Mouse (Mus musculus): ENCODE measurements around the gene Brd1. TPM values are rescaled to one million over a fixed set of nuclear protein-coding genes. Genes with fewer than 3 reads are reported as not detected.
A peak's percentile ranks its signal among the peaks of the same experiment; 100 is the strongest.
"Not testable (repeated sequence)": the region's sequence is repeated elsewhere in the genome, so short reads cannot be mapped to it uniquely, and the experiment has no call there.

Gene Brd1
- polyA plus RNA-seq, 1 experiment: 35.8 TPM

DNA sequence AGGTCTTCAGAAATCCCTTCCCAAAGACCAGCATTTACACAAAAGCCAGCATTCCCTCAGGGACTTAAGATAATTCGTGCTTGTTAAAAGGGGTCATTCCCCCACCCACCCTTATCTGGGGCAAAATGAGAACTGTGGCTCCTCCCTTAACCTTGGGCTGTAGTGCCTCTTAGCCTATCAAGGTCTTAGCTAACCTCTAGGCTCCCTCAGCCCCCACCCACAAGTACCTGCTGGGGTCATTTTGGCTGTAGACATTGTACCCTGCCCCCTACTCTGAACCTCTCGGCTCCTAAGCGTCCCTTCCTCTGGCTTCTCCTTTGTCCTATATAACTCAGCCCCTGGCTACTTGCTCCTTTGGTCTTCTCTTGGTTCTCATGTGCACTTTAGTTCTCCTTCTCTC is 11.9 kb upstream of the Brd1 start:
- Histone ChIP-seq H3K4me1 (replicated peaks; ENCODE audit: control insufficient read depth, insufficient read depth, low read length) (peaks cover 9% of the 10 kb centered on the region), H3K36me3 (ENCODE audit: control insufficient read depth, insufficient read depth, low read length) (no peaks in the 10 kb centered on the region), H3K27me3 (ENCODE audit: control insufficient read depth, insufficient read depth, low read length) (no peaks in the 10 kb centered on the region), H3K27ac (ENCODE audit: control insufficient read depth, insufficient read depth, low read length) (no peak overlapping the region), H3K4me3 (ENCODE audit: control insufficient read depth, insufficient read depth, low read length) (no peak overlapping the region)
- DNase-seq: no peak
- TF ChIP-seq POLR2A (IDR thresholded peaks at IDR 0.05; ENCODE audit: control insufficient read depth, extremely low read depth, insufficient read depth, low read length, poor library complexity) (no peak), CTCF (IDR thresholded peaks at IDR 0.05; ENCODE audit: borderline replicate concordance, control insufficient read depth, extremely low read depth, insufficient read depth, low read length, poor library complexity) (no peak)
- WGBS: 95% methylated on average over 3 of the region's 3 CpGs

DNA sequence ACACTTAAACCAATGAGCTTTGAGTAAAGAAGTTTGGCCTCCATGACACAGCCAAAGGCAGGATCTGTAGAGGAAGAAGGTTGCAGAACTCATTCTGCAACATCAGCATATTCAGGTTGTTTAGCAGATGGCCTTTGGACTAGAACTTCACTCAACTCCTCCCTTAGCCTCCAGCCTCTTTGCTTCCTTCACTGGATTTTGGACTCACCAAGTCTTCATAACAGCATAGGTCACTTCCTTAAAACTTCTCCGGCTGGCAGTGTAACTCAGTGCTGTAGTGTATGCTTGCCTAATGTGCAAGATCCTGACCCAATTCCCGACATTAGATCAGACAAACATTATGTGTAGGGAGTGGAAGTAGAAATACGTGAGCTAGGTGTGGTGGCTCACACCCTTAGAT is 11.3 kb upstream of the Brd1 start:
- Histone ChIP-seq H3K27ac (ENCODE audit: control insufficient read depth, insufficient read depth, low read length) (no peak overlapping the region), H3K4me3 (ENCODE audit: control insufficient read depth, insufficient read depth, low read length) (no peak overlapping the region), H3K27me3 (ENCODE audit: control insufficient read depth, insufficient read depth, low read length) (no peaks in the 10 kb centered on the region), H3K4me1 (replicated peaks; ENCODE audit: control insufficient read depth, insufficient read depth, low read length) (peaks cover 3% of the 10 kb centered on the region), H3K36me3 (ENCODE audit: control insufficient read depth, insufficient read depth, low read length) (no peaks in the 10 kb centered on the region)
- 93% methylated on average over 3 of the region's 3 CpGs for WGBS
- no peak for TF ChIP-seq CTCF (IDR thresholded peaks at IDR 0.05; ENCODE audit: borderline replicate concordance, control insufficient read depth, extremely low read depth, insufficient read depth, low read length, poor library complexity)
- DNase-seq: no peak

DNA sequence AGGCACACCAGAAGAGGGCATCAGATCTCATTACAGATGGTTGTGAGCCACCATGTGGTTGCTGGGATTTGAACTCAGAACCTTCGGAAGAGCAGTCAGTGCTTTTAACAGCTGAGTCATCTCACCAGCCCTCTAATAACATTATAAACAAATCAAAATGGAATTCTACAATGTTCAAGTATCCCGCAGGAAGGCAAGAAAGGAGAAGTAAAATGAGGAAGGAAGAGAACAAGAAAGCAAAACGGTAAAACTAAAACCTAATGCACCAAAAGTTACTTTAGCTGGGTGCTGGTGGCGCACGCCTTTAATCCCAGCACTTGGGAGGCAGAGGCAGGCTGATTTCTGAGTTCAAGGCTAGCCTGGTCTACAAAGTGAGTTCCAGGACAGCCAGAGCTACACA is 9.3 kb upstream of the Brd1 start:
- H3K36me3 ChIP-seq (ENCODE audit: control insufficient read depth, insufficient read depth, low read length); DNase-seq; H3K4me3 ChIP-seq (ENCODE audit: control insufficient read depth, insufficient read depth, low read length); H3K27me3 ChIP-seq (ENCODE audit: control insufficient read depth, insufficient read depth, low read length); H3K4me1 ChIP-seq (replicated peaks; ENCODE audit: control insufficient read depth, insufficient read depth, low read length); H3K27ac ChIP-seq (ENCODE audit: control insufficient read depth, insufficient read depth, low read length): not testable (repeated sequence)
- 73% methylated on average over 5 of the region's 5 CpGs for WGBS

DNA sequence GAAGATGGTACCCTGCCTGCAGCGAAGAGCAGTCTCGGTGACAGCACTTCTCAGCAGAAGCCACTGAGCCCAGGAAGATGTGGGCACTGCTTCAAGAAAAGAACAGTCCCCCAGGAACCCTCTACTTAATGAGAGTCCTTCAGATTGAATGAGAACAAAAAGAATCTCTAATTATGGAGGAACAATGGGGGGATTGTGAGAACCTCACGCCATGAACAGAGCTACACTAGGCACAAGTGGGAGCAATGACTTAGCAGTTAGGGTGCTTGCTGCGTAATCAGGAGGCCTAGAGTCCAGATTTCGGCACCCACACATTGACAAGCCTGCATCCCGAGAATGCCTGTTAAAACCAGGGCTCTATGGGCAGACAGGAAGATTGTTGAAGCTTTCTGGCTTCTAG is 7.3 kb upstream of the Brd1 start:
- Histone ChIP-seq H3K27me3 (ENCODE audit: control insufficient read depth, insufficient read depth, low read length) (no peaks in the 10 kb centered on the region), H3K4me3 (ENCODE audit: control insufficient read depth, insufficient read depth, low read length) (no peak overlapping the region), H3K27ac (ENCODE audit: control insufficient read depth, insufficient read depth, low read length) (no peak overlapping the region), H3K36me3 (ENCODE audit: control insufficient read depth, insufficient read depth, low read length) (no peaks in the 10 kb centered on the region), H3K4me1 (replicated peaks; ENCODE audit: control insufficient read depth, insufficient read depth, low read length) (peaks cover 3% of the 10 kb centered on the region)
- WGBS: 95% methylated on average over 6 of the region's 6 CpGs
- no peak for DNase-seq
- TF ChIP-seq POLR2A (IDR thresholded peaks at IDR 0.05; ENCODE audit: control insufficient read depth, extremely low read depth, insufficient read depth, low read length, poor library complexity): no peak
- no peak for TF ChIP-seq CTCF (IDR thresholded peaks at IDR 0.05; ENCODE audit: borderline replicate concordance, control insufficient read depth, extremely low read depth, insufficient read depth, low read length, poor library complexity)

DNA sequence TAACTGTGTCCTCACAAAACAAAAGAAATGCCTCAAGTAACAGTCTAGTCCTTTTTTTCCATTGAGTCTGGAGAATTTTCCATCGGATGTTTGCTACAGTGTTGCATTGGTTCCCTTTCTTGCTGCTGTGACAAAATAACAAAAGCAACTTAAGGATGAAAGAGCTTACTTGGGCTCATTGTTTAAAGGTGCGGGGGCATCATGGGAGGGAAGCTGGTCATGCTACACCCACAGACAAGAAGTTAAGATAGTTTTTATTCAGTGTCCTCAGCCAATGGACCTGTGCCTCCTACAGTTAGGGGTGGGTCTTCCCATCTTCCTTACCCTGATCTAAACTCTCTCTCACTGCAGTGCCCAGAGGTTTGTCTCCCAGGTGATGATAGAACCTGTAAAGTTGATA is 4.4 kb upstream of the Brd1 start:
- Histone ChIP-seq H3K27me3 (ENCODE audit: control insufficient read depth, insufficient read depth, low read length) (no peaks in the 10 kb centered on the region), H3K36me3 (ENCODE audit: control insufficient read depth, insufficient read depth, low read length) (no peaks in the 10 kb centered on the region), H3K27ac (ENCODE audit: control insufficient read depth, insufficient read depth, low read length) (no peak overlapping the region), H3K4me3 (ENCODE audit: control insufficient read depth, insufficient read depth, low read length) (no peak overlapping the region), H3K4me1 (replicated peaks; ENCODE audit: control insufficient read depth, insufficient read depth, low read length) (peaks cover 17% of the 10 kb centered on the region)
- no peak for DNase-seq
- WGBS: 90% methylated on average over 2 of the region's 2 CpGs
- TF ChIP-seq POLR2A (IDR thresholded peaks at IDR 0.05; ENCODE audit: control insufficient read depth, extremely low read depth, insufficient read depth, low read length, poor library complexity): no peak
- no peak for TF ChIP-seq CTCF (IDR thresholded peaks at IDR 0.05; ENCODE audit: borderline replicate concordance, control insufficient read depth, extremely low read depth, insufficient read depth, low read length, poor library complexity)

DNA sequence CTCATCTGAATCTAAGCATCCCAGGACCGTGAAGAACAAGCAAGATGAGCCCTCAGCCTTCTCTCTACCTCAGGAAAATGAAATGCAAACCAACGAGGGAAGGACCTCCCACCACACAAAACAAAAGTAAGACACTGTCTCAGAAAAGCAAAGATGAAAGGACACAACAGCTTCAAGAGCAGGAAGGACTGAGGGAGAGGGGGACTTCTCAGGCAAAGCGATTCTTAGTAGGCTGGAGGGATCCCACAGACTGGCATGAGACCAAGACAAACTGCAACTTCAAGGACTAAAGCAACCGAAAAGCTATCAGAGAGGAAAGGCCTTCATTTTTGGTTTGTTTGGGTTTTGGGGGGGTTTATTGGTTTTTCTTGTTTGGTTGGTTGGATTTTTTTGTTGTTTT is 2.1 kb upstream of the Brd1 start:
- WGBS: 8% methylated on average over 4 of the region's 4 CpGs
- no peak for DNase-seq
- Histone ChIP-seq H3K4me3 (ENCODE audit: control insufficient read depth, insufficient read depth, low read length) (no peak overlapping the region), H3K27me3 (ENCODE audit: control insufficient read depth, insufficient read depth, low read length) (no peaks in the 10 kb centered on the region), H3K4me1 (replicated peaks; ENCODE audit: control insufficient read depth, insufficient read depth, low read length) (peaks cover 30% of the 10 kb centered on the region), H3K36me3 (ENCODE audit: control insufficient read depth, insufficient read depth, low read length) (no peaks in the 10 kb centered on the region), H3K27ac (ENCODE audit: control insufficient read depth, insufficient read depth, low read length) (peak overlapping the region; percentile 37)
- TF ChIP-seq CTCF (IDR thresholded peaks at IDR 0.05; ENCODE audit: borderline replicate concordance, control insufficient read depth, extremely low read depth, insufficient read depth, low read length, poor library complexity): no peak
- no peak for TF ChIP-seq POLR2A (IDR thresholded peaks at IDR 0.05; ENCODE audit: control insufficient read depth, extremely low read depth, insufficient read depth, low read length, poor library complexity)

DNA sequence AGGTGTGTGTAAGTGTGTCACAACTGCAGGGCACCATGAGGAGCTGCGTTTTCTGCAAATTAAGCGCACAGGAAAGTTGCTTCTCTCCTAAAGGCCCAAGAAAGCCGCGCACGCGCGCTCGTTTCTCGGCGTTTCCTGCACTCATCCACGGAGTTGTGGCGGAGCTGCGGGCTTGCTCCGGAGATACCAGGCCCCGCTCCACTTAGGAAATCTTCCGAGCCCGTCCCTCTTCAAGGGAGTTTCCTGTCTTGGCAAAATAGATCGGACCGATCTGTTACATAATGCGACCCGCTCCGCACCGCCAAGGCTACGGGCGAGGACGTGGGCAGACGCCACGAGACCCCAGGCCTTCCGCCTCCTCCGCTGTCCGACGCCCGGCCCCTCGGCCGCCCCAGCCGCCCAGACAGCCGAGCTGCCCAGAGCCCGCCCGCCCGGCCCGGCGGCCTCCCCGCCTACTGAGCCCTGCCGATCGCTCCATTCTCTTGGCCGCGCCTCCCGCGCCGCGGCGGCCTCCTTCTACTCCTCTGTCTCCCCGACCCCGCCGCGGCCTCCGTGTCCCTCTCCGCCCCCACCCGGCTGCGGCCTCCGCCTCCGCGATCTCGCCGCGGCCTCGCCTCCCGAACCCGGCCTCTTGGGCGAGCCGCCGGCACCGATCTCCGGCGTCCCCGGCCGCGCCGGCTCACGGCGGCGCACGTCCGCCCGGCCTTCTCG is 837 bp downstream of the Brd1 start:
- Histone ChIP-seq H3K36me3 (ENCODE audit: control insufficient read depth, insufficient read depth, low read length) (peaks cover 22% of the 10 kb centered on the region), H3K4me3 (ENCODE audit: control insufficient read depth, insufficient read depth, low read length) (peak overlapping the region; percentile 99), H3K27ac (ENCODE audit: control insufficient read depth, insufficient read depth, low read length) (peak overlapping the region; percentile 41; the same call in 1 of the 2 replicates), H3K4me1 (replicated peaks; ENCODE audit: control insufficient read depth, insufficient read depth, low read length) (peaks cover 41% of the 10 kb centered on the region), H3K27me3 (ENCODE audit: control insufficient read depth, insufficient read depth, low read length) (no peaks in the 10 kb centered on the region)
- WGBS: 1% methylated on average over 84 of the region's 86 CpGs
- peak; percentile 83 for DNase-seq
- TF ChIP-seq CTCF (IDR thresholded peaks at IDR 0.05; ENCODE audit: borderline replicate concordance, control insufficient read depth, extremely low read depth, insufficient read depth, low read length, poor library complexity) (no peak), POLR2A (IDR thresholded peaks at IDR 0.05; ENCODE audit: control insufficient read depth, extremely low read depth, insufficient read depth, low read length, poor library complexity) (no peak)

Measured in thymus, adult 2 months (tissue).